Mouse (Mus musculus): Measurements from ENCODE around the gene Prss8. TPM values are rescaled to one million over a fixed set of nuclear protein-coding genes. Genes with fewer than 3 reads are reported as not detected.

The Prss8 gene
- polyA plus RNA-seq (2017; shearing (Covaris generic)): not detected

DNA sequence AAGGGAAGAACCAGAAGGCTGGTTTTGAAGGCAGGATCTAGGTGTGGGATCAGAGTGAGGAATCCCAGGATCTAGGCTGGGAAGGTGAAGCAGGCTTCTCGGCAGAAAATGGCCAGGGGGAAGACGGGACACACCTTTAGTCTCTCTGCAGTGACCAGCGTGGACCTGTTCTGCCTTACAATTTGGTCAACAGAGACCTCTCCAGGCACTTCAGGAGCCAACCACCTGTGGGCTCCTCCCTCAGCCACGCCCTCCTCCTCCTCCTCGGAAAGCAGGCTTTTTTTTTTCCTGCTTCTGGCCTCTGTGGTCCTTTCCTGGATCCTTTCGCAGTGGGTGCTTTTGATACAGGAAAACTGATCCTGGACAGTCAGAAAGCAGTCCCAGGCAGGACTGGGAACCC lies at the start of gene Prss8:
Prss8 (minus strand) TSS at position 182 of the 400 bp plus-strand sequence.

DNA sequence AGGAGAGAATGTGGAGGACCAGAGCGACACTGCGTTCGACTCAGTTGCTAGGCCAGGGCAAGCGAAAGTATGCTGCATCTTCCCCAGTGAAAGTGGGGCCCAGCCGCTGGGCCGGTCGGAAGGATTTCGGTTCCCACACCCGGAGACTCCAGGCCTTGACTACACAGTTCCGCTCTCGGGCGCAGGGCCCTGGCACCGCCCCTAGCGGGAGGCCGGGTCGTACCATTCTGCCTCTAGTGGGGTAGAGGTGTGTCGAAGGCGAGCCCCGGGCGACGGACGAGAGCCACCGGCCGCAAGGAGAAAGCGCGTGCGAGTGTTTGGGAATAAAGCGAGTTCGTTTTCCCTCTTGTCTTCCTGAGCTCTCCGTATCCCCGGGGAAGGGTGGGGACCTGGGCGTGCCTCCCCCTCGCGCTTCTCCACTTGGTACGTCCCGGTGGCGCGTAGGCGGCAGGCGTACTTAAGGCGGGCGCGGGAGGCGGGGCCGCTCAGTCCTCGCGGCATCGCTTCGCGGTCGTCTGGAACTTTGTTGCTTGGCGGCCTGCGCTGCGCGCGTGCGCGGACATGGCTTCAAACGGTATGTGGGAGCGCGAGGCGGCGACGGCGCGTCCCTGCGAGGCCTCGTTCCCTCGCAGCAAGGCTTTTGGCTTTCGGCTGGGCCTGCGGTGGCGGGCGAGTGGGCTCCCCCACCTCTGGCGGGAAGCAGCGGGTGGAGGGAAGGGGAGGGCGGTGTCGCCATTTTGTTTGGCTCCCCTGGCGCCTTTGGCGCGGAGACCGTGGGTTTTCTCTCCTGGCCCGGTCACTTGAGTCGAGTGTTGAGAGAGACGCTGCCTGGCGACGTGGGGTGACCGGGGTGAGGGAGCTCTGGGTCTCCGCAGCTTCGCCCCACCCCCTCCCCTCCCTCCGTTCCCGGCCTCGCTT lies 37.4 kb upstream of the Prss8 start, which contains the start of gene Fus:
Fus (plus strand) TSS at position 454 of the 918 bp plus-strand sequence.

DNA sequence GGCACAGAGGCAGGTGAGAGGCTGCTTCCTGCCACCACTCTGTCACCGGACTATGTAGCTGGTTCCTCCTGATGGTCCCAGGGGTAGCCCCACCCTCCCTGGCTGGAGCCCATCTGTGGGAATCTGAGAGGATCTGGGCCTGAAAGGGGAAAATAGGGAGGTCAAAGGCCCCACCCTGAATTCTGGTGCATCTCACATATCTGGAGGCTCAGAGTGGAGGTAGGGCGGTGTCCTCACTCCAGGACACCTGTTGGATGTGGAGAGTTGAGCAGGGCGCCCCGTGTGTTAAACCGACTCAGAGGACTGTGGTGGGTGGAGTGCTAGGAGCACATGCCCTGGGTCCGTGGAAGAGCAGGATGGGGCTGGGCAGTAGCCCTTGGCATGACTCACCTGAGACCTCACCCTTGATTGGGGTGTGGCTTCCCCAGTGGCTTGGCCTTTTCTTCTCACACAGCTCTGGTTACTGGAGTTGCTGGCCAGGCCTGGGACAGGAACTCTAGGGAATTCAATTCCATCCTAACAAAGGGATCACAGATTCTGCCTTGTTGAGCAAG lies 16.6 kb upstream of the Prss8 start, which contains the start of gene Prss36:
Prss36 (minus strand) TSS at position 256 of the 554 bp plus-strand sequence.

DNA sequence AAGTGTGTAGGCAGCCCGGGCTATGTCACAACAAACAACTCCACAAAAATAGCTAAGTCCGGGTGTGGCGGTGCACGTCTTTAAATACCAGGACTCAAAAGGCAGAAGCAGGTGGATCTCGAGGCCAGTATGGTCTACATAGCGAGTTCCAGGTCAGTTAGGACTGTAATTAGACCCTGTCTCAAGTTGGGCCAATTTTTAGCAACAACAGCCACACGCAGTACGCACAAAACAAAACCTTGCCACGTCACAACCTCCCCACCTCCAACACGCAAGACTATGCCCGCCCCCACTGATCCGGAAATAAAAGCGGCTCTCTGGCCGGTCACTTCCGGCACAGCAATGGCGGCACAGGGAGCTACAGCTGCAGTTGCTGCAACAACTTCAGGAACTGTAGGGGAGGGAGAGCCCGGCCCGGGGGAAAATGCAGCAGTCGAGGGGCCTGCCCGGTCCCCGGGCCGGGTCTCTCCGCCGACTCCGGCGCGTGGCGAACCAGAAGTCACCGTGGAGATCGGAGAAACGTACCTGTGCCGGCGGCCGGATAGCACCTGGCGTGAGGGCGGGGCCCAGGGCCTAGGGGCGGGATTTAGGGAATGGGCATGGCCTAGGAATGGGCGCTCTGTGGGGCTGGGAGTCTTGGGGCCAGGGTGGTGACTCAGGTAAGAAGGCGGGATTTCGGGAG lies 17.6 kb downstream of the Prss8 start, which contains the start of gene Kat8:
Kat8 (plus strand) TSS at position 327 of the 682 bp plus-strand sequence.

DNA sequence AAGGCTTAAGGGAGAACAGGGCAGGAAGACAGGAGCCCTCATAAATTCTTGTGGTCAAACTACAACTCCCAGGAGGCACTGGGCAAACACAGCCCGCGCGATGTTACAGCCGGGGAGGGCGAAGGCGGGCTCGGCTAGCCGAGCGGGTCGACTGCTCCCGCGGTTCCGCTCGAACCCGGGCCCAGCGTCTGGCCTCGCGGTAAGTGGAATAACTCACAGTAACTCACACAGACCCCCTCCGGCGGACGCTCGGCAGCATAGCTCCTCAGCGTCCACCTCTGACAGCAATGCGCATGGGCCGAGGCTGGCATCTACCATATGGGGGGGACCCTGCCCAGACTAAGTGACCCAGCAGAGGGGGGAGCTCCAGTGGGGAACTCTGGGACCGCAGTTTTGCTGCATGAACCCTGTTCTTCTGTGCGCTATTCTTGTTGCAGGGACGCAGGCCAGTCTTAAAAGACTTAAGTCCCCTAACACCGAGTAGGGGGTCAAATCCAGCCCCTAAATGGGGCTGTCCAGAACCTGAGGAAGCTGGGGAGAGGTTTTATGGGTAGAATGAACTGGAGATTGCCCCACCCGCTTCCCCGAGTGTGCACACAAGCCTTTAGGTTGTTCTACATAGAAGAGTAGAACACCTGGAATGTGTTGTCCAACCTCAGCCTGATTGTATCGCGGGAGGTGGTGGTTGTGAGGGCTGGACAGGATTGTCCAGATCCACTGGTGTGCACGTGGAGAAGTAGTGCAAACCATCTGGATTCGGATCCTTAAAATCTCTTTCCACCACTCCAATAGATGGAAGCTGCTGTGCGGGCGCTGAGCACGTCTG lies 25.7 kb downstream of the Prss8 start, which contains the start of gene Bckdk:
Bckdk (plus strand) TSS at position 112 of the 826 bp plus-strand sequence.

DNA sequence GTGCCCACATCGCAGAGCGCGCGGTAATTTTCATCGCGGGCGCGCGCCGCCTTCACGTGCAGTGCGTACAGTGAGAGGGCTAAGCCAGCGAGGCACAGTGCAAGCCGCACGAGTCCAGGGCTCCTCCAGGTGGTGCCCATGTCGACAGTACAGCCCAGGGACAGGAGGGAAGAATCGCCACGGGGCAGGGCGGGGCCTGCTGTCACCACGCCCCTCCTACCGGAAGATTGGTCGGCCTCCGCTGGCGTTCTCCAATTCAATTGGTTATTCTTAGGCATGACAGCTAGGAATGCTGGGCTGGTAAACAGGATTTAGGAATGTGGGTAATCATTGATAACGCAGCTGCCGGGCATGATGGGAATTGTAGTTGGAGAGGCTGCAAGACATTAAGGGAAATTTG lies 34.5 kb downstream of the Prss8 start, which contains the start of the genes Gm21974 and Vkorc1:
Gm21974 (minus strand) TSS at position 13 of the 400 bp plus-strand sequence.
Vkorc1 (minus strand) TSS at position 176 of the 400 bp plus-strand sequence.

DNA sequence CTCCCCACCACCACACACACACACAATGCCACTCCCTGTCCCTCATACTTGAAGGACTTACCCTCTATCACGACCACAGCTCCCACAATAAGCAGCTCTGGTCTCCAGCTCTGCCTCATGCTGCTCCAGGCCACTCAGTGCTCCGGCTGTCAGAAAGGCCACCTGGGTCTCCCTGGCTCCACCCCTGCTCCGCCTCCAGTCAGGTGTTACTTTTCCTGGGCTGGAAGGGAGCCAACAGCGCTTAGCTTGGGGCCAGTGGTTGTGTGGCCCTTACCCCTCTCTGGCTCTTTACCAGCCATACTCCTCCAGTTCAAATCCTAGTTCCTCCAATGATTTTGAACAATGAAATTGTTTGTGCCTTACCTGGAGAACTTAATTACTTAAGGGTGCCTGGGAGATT lies 39.1 kb downstream of the Prss8 start, which contains the start of gene Prss53:
Prss53 (minus strand) TSS at position 173 of the 400 bp plus-strand sequence.

DNA sequence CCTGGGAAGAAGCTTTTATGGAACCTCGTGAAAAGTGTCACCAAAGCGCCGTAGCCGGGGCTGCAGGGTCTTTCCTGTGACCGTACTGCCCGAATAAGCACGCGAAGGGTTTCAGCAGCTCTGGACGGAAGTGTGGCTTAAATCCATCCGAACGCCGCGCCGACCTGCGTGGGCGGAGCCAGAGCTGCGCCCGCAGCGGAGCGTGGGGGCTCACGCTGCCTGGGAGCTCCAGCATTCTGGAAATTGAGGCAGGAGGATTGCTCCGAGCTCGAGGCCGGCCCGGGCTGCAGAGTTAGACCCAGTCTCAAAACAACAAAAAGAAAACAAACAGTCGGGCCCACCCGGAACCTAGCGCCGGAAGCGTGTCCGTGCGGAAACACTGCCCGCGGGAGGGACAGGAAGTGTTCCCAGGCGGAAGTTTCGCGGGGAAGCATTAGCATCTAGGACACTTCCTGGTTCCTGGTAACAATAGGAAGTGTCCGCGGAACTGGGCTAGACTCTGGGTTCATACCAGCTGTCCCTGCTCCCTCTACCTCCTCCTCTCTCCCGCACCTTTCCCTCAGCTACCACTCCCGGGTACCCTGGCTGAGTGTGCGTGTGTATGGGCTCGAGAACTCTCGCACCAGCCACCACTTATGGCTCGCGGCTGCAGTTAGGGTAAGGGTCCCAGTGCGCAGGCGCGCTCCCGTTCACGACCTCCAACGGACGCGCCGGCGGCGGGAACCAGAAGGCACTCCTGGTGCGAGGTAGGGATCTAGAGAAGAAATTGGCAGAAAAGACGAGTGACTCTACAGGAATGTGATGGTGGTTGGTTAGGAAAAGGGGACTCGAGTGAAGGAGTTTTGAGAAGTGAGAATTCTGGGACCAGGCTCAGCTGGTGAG lies 53.2 kb downstream of the Prss8 start, which contains the start of gene Zfp668:
Zfp668 (minus strand) TSS at position 362 of the 882 bp plus-strand sequence.

DNA sequence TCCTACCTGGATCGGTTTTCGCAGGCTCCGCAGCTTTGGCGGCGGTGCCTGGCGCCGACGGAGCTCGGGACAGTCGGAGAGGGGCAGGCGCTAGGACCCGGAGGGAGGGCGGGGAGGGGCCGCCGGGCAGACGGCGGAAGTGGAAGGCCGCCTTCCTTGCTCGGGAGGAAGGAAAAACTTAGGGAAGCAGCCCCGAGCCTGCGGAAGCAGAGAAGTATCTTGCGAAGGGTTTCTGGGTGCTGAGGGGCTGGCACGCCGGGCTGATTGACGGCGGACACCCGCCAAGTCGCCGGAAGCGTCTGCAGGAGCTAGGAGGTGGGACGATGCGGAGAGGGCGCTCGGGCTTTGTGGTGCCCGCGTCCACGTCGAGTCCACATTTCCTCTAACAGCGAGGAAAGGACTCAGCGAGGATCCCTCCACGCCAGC lies 53.9 kb downstream of the Prss8 start, which contains the start of gene Zfp646:
Zfp646 (plus strand) TSS at position 181 of the 426 bp plus-strand sequence.

Other genes starting within 250 kb of the Prss8 start
- gene Bcl7c, start 221.2 kb downstream of the Prss8 start, polyA plus RNA-seq (2017; shearing (Covaris generic)): 19.5 TPM
- not detected for gene Ctf1, start 217.4 kb downstream of the Prss8 start, polyA plus RNA-seq (2017; shearing (Covaris generic))
- gene Ctf2, start 197.9 kb downstream of the Prss8 start, polyA plus RNA-seq (2017; shearing (Covaris generic)): not detected
- 1.3 TPM for gene Fbxl19, start 185.6 kb downstream of the Prss8 start, polyA plus RNA-seq (2017; shearing (Covaris generic))
- gene Orai3, start 160.3 kb downstream of the Prss8 start, polyA plus RNA-seq (2017; shearing (Covaris generic)): 38.5 TPM
- gene Setd1a, start 153.4 kb downstream of the Prss8 start, polyA plus RNA-seq (2017; shearing (Covaris generic)): 1.2 TPM
- gene Gm49388, start 144.5 kb downstream of the Prss8 start, polyA plus RNA-seq (2017; shearing (Covaris generic)): not detected
- 4.5 TPM for gene Hsd3b7, start 129.5 kb downstream of the Prss8 start, polyA plus RNA-seq (2017; shearing (Covaris generic))
- gene Stx4a, start 105.8 kb downstream of the Prss8 start, polyA plus RNA-seq (2017; shearing (Covaris generic)): 167 TPM
- not detected for gene Stx1b, start 105.6 kb downstream of the Prss8 start, polyA plus RNA-seq (2017; shearing (Covaris generic))
- gene Zfp646, start 53.9 kb downstream of the Prss8 start, polyA plus RNA-seq (2017; shearing (Covaris generic)): 63.8 TPM
- 23.2 TPM for gene Zfp668, start 53.3 kb downstream of the Prss8 start, polyA plus RNA-seq (2017; shearing (Covaris generic))
- 1.0 TPM for gene Prss53, start 39.1 kb downstream of the Prss8 start, polyA plus RNA-seq (2017; shearing (Covaris generic))
- not detected for gene Gm21974, start 34.6 kb downstream of the Prss8 start, polyA plus RNA-seq (2017; shearing (Covaris generic))
- gene Vkorc1, start 34.5 kb downstream of the Prss8 start, polyA plus RNA-seq (2017; shearing (Covaris generic)): 64.0 TPM
- gene Bckdk, start 26.0 kb downstream of the Prss8 start, polyA plus RNA-seq (2017; shearing (Covaris generic)): 71.2 TPM
- 49.7 TPM for gene Kat8, start 17.6 kb downstream of the Prss8 start, polyA plus RNA-seq (2017; shearing (Covaris generic))
- gene Prss36, start 16.6 kb upstream of the Prss8 start, polyA plus RNA-seq (2017; shearing (Covaris generic)): 5.0 TPM
- 177 TPM for gene Fus, start 37.4 kb upstream of the Prss8 start, polyA plus RNA-seq (2017; shearing (Covaris generic))
- gene Pycard, start 63.8 kb upstream of the Prss8 start, polyA plus RNA-seq (2017; shearing (Covaris generic)): 295 TPM
- not detected for gene Trim72, start 73.8 kb upstream of the Prss8 start, polyA plus RNA-seq (2017; shearing (Covaris generic))
- gene Itgam, start 132.5 kb upstream of the Prss8 start, polyA plus RNA-seq (2017; shearing (Covaris generic)): 0.61 TPM
- gene Gm49368, start 132.6 kb upstream of the Prss8 start, polyA plus RNA-seq (2017; shearing (Covaris generic)): not detected
- 0.27 TPM for gene Itgax, start 199.4 kb upstream of the Prss8 start, polyA plus RNA-seq (2017; shearing (Covaris generic))
- 5.5 TPM for gene Itgad, start 224.3 kb upstream of the Prss8 start, polyA plus RNA-seq (2017; shearing (Covaris generic))